In genomic region chr1:191055533-191055873, GRCm38 (mm10) we compare ENCODE assay signal across 24 mouse cellular contexts. TPM values are rescaled to one million over a fixed set of nuclear protein-coding genes. Genes with fewer than 3 reads are reported as not detected.
DNase-seq lines count a peak whose midpoint lies in the region; ATAC-seq and TF ChIP-seq lines count a peak whose summit lies in the region.
"Had no signal": no experiment of that assay in that cellular context is flagged by ENCODE, and none has a peak within 500 bp of the region (broad histone marks: within the 10 kb centered on the region; RNA-seq: fewer than 3 reads in every experiment).

No protein-coding gene starts in this region.

- no peak overlapping the region for H3K9ac ChIP-seq in heart, embryonic 11.5 days (ENCODE audit: low read depth, low read length)
- no peak overlapping the region for H3K9ac ChIP-seq in midbrain, postnatal 0 days (replicated peaks; ENCODE audit: low read length, poor library complexity, severe bottlenecking)
- H3K9ac ChIP-seq in midbrain, embryonic 16.5 days (ENCODE audit: low read depth, low read length), result no peak overlapping the region
- H3K9ac ChIP-seq in liver, embryonic 13.5 days, result no peak overlapping the region
- H3K9ac ChIP-seq: forebrain, embryonic 12.5 days had no signal

- intact Hi-C loops in heart, postnatal 25 days (cut with DNase I), result no loop called here

- H3K4me2 ChIP-seq in heart, embryonic 11.5 days, result no peak overlapping the region
- no peak overlapping the region for H3K4me2 ChIP-seq in midbrain, postnatal 0 days (ENCODE audit: low read depth, low read length, poor library complexity, severe bottlenecking)
- H3K4me2 ChIP-seq in midbrain, embryonic 16.5 days (ENCODE audit: low read length), result no peak overlapping the region
- no peak overlapping the region for H3K4me2 ChIP-seq in liver, embryonic 13.5 days
- H3K4me2 ChIP-seq: forebrain, embryonic 12.5 days had no signal

- peak; percentile 44 for TF ChIP-seq CTCF in midbrain, postnatal 0 days (IDR thresholded peaks at IDR 0.05)

- H3K27me3 ChIP-seq in heart, embryonic 11.5 days (ENCODE audit: control insufficient read depth, insufficient read depth, low read length), result no peaks in the 10 kb centered on the region
- no peaks in the 10 kb centered on the region for H3K27me3 ChIP-seq in midbrain, postnatal 0 days (ENCODE audit: insufficient read depth, low read length)
- H3K27me3 ChIP-seq in midbrain, embryonic 16.5 days (ENCODE audit: control insufficient read depth, insufficient read depth, low read depth, low read length), result no peaks in the 10 kb centered on the region
- no peaks in the 10 kb centered on the region for H3K27me3 ChIP-seq in liver, embryonic 13.5 days
- H3K27me3 ChIP-seq: forebrain, embryonic 12.5 days had no signal

- WGBS in heart, embryonic 11.5 days (ENCODE audit: insufficient replicate concordance), result 61% methylated on average over 2 of the region's 2 CpGs
- WGBS in midbrain, postnatal 0 days, result 67% methylated on average over 2 of the region's 2 CpGs
- WGBS in midbrain, embryonic 16.5 days, result 54% methylated on average over 2 of the region's 2 CpGs
- 49% methylated on average over 2 of the region's 2 CpGs for WGBS in liver, embryonic 13.5 days (ENCODE audit: insufficient replicate concordance)

- H3K27ac ChIP-seq in heart, embryonic 11.5 days (ENCODE audit: low read depth, low read length), result peak overlapping the region; percentile 87
- no peak overlapping the region for H3K27ac ChIP-seq in midbrain, postnatal 0 days (ENCODE audit: low read depth, low read length)
- H3K27ac ChIP-seq in midbrain, embryonic 16.5 days (ENCODE audit: low read length), result no peak overlapping the region
- H3K27ac ChIP-seq in liver, embryonic 13.5 days, result peak overlapping the region; percentile 66; the same call in 1 of the 2 replicates
- H3K27ac ChIP-seq: forebrain, embryonic 12.5 days; heart, adult 2 months had no signal

- H3K4me1 ChIP-seq in heart, embryonic 11.5 days (ENCODE audit: control insufficient read depth, insufficient read depth, low read length), result no peaks in the 10 kb centered on the region; the same call in 1 of the 2 replicates
- no peaks in the 10 kb centered on the region for H3K4me1 ChIP-seq in midbrain, postnatal 0 days (ENCODE audit: insufficient read depth, low read length)
- H3K4me1 ChIP-seq in midbrain, embryonic 16.5 days (ENCODE audit: control insufficient read depth, insufficient read depth, low read length), result no peaks in the 10 kb centered on the region
- H3K4me1 ChIP-seq in liver, embryonic 13.5 days (replicated peaks), result peaks cover 22% of the 10 kb centered on the region
- H3K4me1 ChIP-seq: forebrain, embryonic 12.5 days had no signal

- no peak for DNase-seq in heart, postnatal 25 days (ENCODE audit: low spot score)
- peak; percentile 24 for DNase-seq in midbrain, postnatal 0 days (ENCODE audit: low spot score)
- no peak for DNase-seq in liver, embryonic 13.5 days
- DNase-seq in right cerebral cortex, postnatal 36 days (ENCODE audit: low spot score in 2 of 2), result no peak
- DNase-seq: adrenal gland, adult 8-10 months; cerebellum, adult 18-20 months; heart, adult 2 months; heart, postnatal 4 days; kidney, postnatal 36 days; lung, adult 2 months; thymus, postnatal 14 days had no signal

- H3K4me3 ChIP-seq in heart, embryonic 11.5 days (ENCODE audit: low read depth, low read length), result no peak overlapping the region
- H3K4me3 ChIP-seq in midbrain, postnatal 0 days (ENCODE audit: low read depth, low read length), result no peak overlapping the region
- H3K4me3 ChIP-seq in midbrain, embryonic 16.5 days (ENCODE audit: low read depth, low read length), result no peak overlapping the region
- H3K4me3 ChIP-seq in liver, embryonic 13.5 days (replicated peaks), result no peak overlapping the region
- H3K4me3 ChIP-seq: forebrain, embryonic 12.5 days; heart, adult 2 months had no signal

- peak; percentile 12; the same call in 1 of the 2 replicates for ATAC-seq in heart, embryonic 11.5 days (replicated peaks; ENCODE audit: insufficient number of reproducible peaks, low FRiP score, low TSS enrichment)
- no peak for ATAC-seq in midbrain, postnatal 0 days (ENCODE audit: low FRiP score)
- ATAC-seq in midbrain, embryonic 16.5 days, result no peak
- ATAC-seq in liver, embryonic 13.5 days (ENCODE audit: low read depth), result peak; percentile 70; the same call in 1 of the 2 replicates
- no peak for ATAC-seq in CD4-positive, CD25-positive, alpha-beta regulatory T cell, adult 4 months
- no peak for ATAC-seq in monocyte, adult 5-6 weeks (replicated peaks; ENCODE audit: insufficient number of reproducible peaks, low FRiP score, low TSS enrichment, poor library complexity, severe bottlenecking)

- no peaks in the 10 kb centered on the region for H3K36me3 ChIP-seq in heart, embryonic 11.5 days (ENCODE audit: control insufficient read depth, insufficient read depth, low read length)
- no peaks in the 10 kb centered on the region for H3K36me3 ChIP-seq in midbrain, postnatal 0 days (ENCODE audit: insufficient read depth, low read length)
- H3K36me3 ChIP-seq in midbrain, embryonic 16.5 days (ENCODE audit: control insufficient read depth, insufficient read depth, low read length), result no peaks in the 10 kb centered on the region
- H3K36me3 ChIP-seq in liver, embryonic 13.5 days, result no peaks in the 10 kb centered on the region
- H3K36me3 ChIP-seq: forebrain, embryonic 12.5 days had no signal

- H3K9me3 ChIP-seq in heart, embryonic 11.5 days (replicated peaks; ENCODE audit: control insufficient read depth, low read length), result no peaks in the 10 kb centered on the region
- H3K9me3 ChIP-seq in midbrain, postnatal 0 days (ENCODE audit: low read length), result no peaks in the 10 kb centered on the region
- no peaks in the 10 kb centered on the region for H3K9me3 ChIP-seq in midbrain, embryonic 16.5 days (replicated peaks; ENCODE audit: control insufficient read depth, low read length, poor library complexity, severe bottlenecking)
- H3K9me3 ChIP-seq in liver, embryonic 13.5 days (replicated peaks), result no peaks in the 10 kb centered on the region
- H3K9me3 ChIP-seq: forebrain, embryonic 12.5 days had no signal

RNA-seq across cellular contexts. Expression of gene Tatdn3, which starts 7.2 kb away (rescaled TPM):
- polyA plus RNA-seq in heart, embryonic 11.5 days (2014; fragmentation: Nextera tagmentation; extraction: Ambion mirVana), result 19.6 and 20.3 TPM in 2 replicates
- 10 to 100 TPM; 13.2 to 16.9 TPM for total RNA-seq in heart, postnatal 25 days (2021)
- 21.5 and 39.0 TPM in 2 replicates for total RNA-seq in midbrain, postnatal 0 days (2014; rRNA removed)
- polyA plus RNA-seq in midbrain, postnatal 0 days (2015; fragmentation: Nextera tagmentation; extraction: Ambion mirVana), result 12.8 and 14.7 TPM in 2 replicates
- polyA plus RNA-seq in midbrain, embryonic 16.5 days (2015; fragmentation: Nextera tagmentation; extraction: Ambion mirVana), result 14.1 and 16.7 TPM in 2 replicates
- 8.6 and 10.3 TPM in 2 replicates for polyA plus RNA-seq in liver, embryonic 13.5 days (2015; fragmentation: Nextera tagmentation; extraction: Ambion mirVana)
- polyA plus RNA-seq in CD4-positive, CD25-positive, alpha-beta regulatory T cell, adult 4 months (2017; shearing (Covaris generic)), result 10 to 100 TPM; 10.8 to 11.5 TPM
- 10.0 to 21.2 TPM (median 15.4 TPM) in 3 replicates for total RNA-seq in monocyte, adult 5-6 weeks (2017)

RNA-seq across cellular contexts. Expression of gene Nsl1, which starts 7.3 kb away (rescaled TPM):
- 12.7 and 14.0 TPM in 2 replicates for polyA plus RNA-seq in heart, embryonic 11.5 days (2014; fragmentation: Nextera tagmentation; extraction: Ambion mirVana)
- total RNA-seq in heart, postnatal 25 days (2021), result under 1 TPM; 0.16 to 0.22 TPM
- 1.6 and 1.9 TPM in 2 replicates for total RNA-seq in midbrain, postnatal 0 days (2014; rRNA removed)
- polyA plus RNA-seq in midbrain, postnatal 0 days (2015; fragmentation: Nextera tagmentation; extraction: Ambion mirVana), result 1.8 and 1.9 TPM in 2 replicates
- polyA plus RNA-seq in midbrain, embryonic 16.5 days (2015; fragmentation: Nextera tagmentation; extraction: Ambion mirVana), result 2.4 and 3.2 TPM in 2 replicates
- 16.7 and 18.1 TPM in 2 replicates for polyA plus RNA-seq in liver, embryonic 13.5 days (2015; fragmentation: Nextera tagmentation; extraction: Ambion mirVana)
- 1 to 10 TPM; 1.6 to 3.7 TPM for polyA plus RNA-seq in CD4-positive, CD25-positive, alpha-beta regulatory T cell, adult 4 months (2017; shearing (Covaris generic))
- 1.2 to 3.1 TPM (median 2.9 TPM) in 3 replicates for total RNA-seq in monocyte, adult 5-6 weeks (2017)

RNA-seq across cellular contexts. Expression of gene Spata45, which starts 19.1 kb away (rescaled TPM):
- polyA plus RNA-seq in heart, embryonic 11.5 days (2014; fragmentation: Nextera tagmentation; extraction: Ambion mirVana), result 0.86 TPM in 1 of 2 replicates, not detected in the other
- total RNA-seq in heart, postnatal 25 days (2021), result not detected
- not detected in 2 replicates for total RNA-seq in midbrain, postnatal 0 days (2014; rRNA removed)
- polyA plus RNA-seq in midbrain, postnatal 0 days (2015; fragmentation: Nextera tagmentation; extraction: Ambion mirVana), result not detected in 2 replicates
- polyA plus RNA-seq in midbrain, embryonic 16.5 days (2015; fragmentation: Nextera tagmentation; extraction: Ambion mirVana), result not detected in 2 replicates
- not detected in 2 replicates for polyA plus RNA-seq in liver, embryonic 13.5 days (2015; fragmentation: Nextera tagmentation; extraction: Ambion mirVana)
- polyA plus RNA-seq in CD4-positive, CD25-positive, alpha-beta regulatory T cell, adult 4 months (2017; shearing (Covaris generic)), result not detected
- total RNA-seq in monocyte, adult 5-6 weeks (2017), result not detected in 3 replicates
- total RNA-seq: adrenal gland, adult 8-10 months; heart, adult 2 months; heart, postnatal 4 days; layer of hippocampus, postnatal 25 days; left cerebral cortex, postnatal 36 days had no signal
- polyA plus RNA-seq: brain, embryonic 14.5 days; cortical plate, adult 2 months; embryonic facial prominence, embryonic 14.5 days; forebrain, embryonic 12.5 days; heart, adult 2 months; lung, adult 2 months; neural tube, embryonic 14.5 days; spleen, adult 2 months; stomach, embryonic 16.5 days had no signal

RNA-seq across cellular contexts. Expression of gene Flvcr1, which starts 29.5 kb away (rescaled TPM):
- 5.4 and 5.6 TPM in 2 replicates for polyA plus RNA-seq in heart, embryonic 11.5 days (2014; fragmentation: Nextera tagmentation; extraction: Ambion mirVana)
- 1 to 10 TPM; 5.3 to 5.5 TPM for total RNA-seq in heart, postnatal 25 days (2021)
- total RNA-seq in midbrain, postnatal 0 days (2014; rRNA removed), result 32.3 and 36.9 TPM in 2 replicates
- 8.2 and 9.2 TPM in 2 replicates for polyA plus RNA-seq in midbrain, postnatal 0 days (2015; fragmentation: Nextera tagmentation; extraction: Ambion mirVana)
- polyA plus RNA-seq in midbrain, embryonic 16.5 days (2015; fragmentation: Nextera tagmentation; extraction: Ambion mirVana), result 7.8 and 7.9 TPM in 2 replicates
- polyA plus RNA-seq in liver, embryonic 13.5 days (2015; fragmentation: Nextera tagmentation; extraction: Ambion mirVana), result 4.3 and 5.0 TPM in 2 replicates
- 10 to 100 TPM in 1 of 2 experiments, 1 to 10 TPM in 1; 5.6 to 10.8 TPM for polyA plus RNA-seq in CD4-positive, CD25-positive, alpha-beta regulatory T cell, adult 4 months (2017; shearing (Covaris generic))
- total RNA-seq in monocyte, adult 5-6 weeks (2017), result 43.6 to 66.2 TPM (median 54.3 TPM) in 3 replicates

RNA-seq across cellular contexts. Expression of gene Batf3, which starts 42.1 kb away (rescaled TPM):
- polyA plus RNA-seq in heart, embryonic 11.5 days (2014; fragmentation: Nextera tagmentation; extraction: Ambion mirVana), result 3.9 and 5.1 TPM in 2 replicates
- total RNA-seq in heart, postnatal 25 days (2021), result under 1 TPM; 0.83 to 0.89 TPM
- 1.3 and 4.9 TPM in 2 replicates for total RNA-seq in midbrain, postnatal 0 days (2014; rRNA removed)
- polyA plus RNA-seq in midbrain, postnatal 0 days (2015; fragmentation: Nextera tagmentation; extraction: Ambion mirVana), result 1.3 and 1.6 TPM in 2 replicates
- 0.80 and 1.6 TPM in 2 replicates for polyA plus RNA-seq in midbrain, embryonic 16.5 days (2015; fragmentation: Nextera tagmentation; extraction: Ambion mirVana)
- 2.6 and 3.1 TPM in 2 replicates for polyA plus RNA-seq in liver, embryonic 13.5 days (2015; fragmentation: Nextera tagmentation; extraction: Ambion mirVana)
- not detected for polyA plus RNA-seq in CD4-positive, CD25-positive, alpha-beta regulatory T cell, adult 4 months (2017; shearing (Covaris generic))
- total RNA-seq in monocyte, adult 5-6 weeks (2017), result 1.6 to 2.5 TPM (median 2.3 TPM) in 3 replicates

Comparison
In these comparisons a context has a peak if more than half of its experiments do, and no peak if none do; other contexts are left out.
1. ATAC-seq: peak in heart, embryonic 11.5 days (single experiment) and liver, embryonic 13.5 days (single experiment); none in midbrain, postnatal 0 days (single experiment), midbrain, embryonic 16.5 days (single experiment), CD4-positive, CD25-positive, alpha-beta regulatory T cell, adult 4 months (single experiment) and monocyte, adult 5-6 weeks (single experiment).
2. H3K27ac ChIP-seq: peak in heart, embryonic 11.5 days (single experiment) and liver, embryonic 13.5 days (single experiment); none in midbrain, postnatal 0 days (single experiment) and midbrain, embryonic 16.5 days (single experiment).